In genomic region chr11:65475821-65476540, GRCm38 (mm10) we compare ENCODE assay signal across 10 mouse cellular contexts.
DNase-seq lines count a peak whose midpoint lies in the region; ATAC-seq and TF ChIP-seq lines count a peak whose summit lies in the region.
"Had no signal": no experiment of that assay in that cellular context is flagged by ENCODE, and none has a peak within 500 bp of the region (broad histone marks: within the 10 kb centered on the region; RNA-seq: fewer than 3 reads in every experiment).

No protein-coding gene starts in this region.

- no peak overlapping the region for H3K4me3 ChIP-seq in heart, adult 2 months
- H3K4me3 ChIP-seq in heart, embryonic 10.5 days = no peak overlapping the region
- no peak overlapping the region for H3K4me3 ChIP-seq in stomach, postnatal 0 days (ENCODE audit: low read depth, low read length)
- no peak overlapping the region for H3K4me3 ChIP-seq in hindbrain, embryonic 12.5 days
- no peak overlapping the region for H3K4me3 ChIP-seq in liver, embryonic 11.5 days (ENCODE audit: low read depth, low read length)
- H3K4me3 ChIP-seq: embryonic facial prominence, embryonic 12.5 days had no signal

- TF ChIP-seq CTCF in heart, adult 2 months (IDR thresholded peaks at IDR 0.05) = no peak
- TF ChIP-seq CTCF in stomach, postnatal 0 days (IDR thresholded peaks at IDR 0.05; ENCODE audit: low read depth) = no peak

- TF ChIP-seq EP300 in heart, adult 2 months (IDR thresholded peaks at IDR 0.05; ENCODE audit: insufficient read depth, low read depth, low read length) = no peak
- no peak for TF ChIP-seq EP300 in stomach, postnatal 0 days (optimal IDR thresholded peaks at IDR 0.05)

- no peaks in the 10 kb centered on the region for H3K36me3 ChIP-seq in heart, adult 2 months (ENCODE audit: control insufficient read depth, insufficient read depth, low read length)
- H3K36me3 ChIP-seq in heart, embryonic 10.5 days = no peaks in the 10 kb centered on the region
- H3K36me3 ChIP-seq in stomach, postnatal 0 days (ENCODE audit: control insufficient read depth, insufficient read depth, low read length) = no peaks in the 10 kb centered on the region
- no peaks in the 10 kb centered on the region for H3K36me3 ChIP-seq in hindbrain, embryonic 12.5 days
- H3K36me3 ChIP-seq in liver, embryonic 11.5 days (ENCODE audit: control insufficient read depth, insufficient read depth, low read length) = no peaks in the 10 kb centered on the region
- H3K36me3 ChIP-seq: embryonic facial prominence, embryonic 12.5 days had no signal

- intact Hi-C loops in heart, adult 2 months (cut with DNase I) = no loop called here
- intact Hi-C loops in heart, postnatal 36 days (cut with DNase I) = no loop called here

- H3K27ac ChIP-seq in heart, adult 2 months = no peak overlapping the region
- no peak overlapping the region for H3K27ac ChIP-seq in heart, embryonic 10.5 days
- H3K27ac ChIP-seq in stomach, postnatal 0 days (replicated peaks) = peak overlapping the region; percentile 46
- no peak overlapping the region for H3K27ac ChIP-seq in hindbrain, embryonic 12.5 days
- no peak overlapping the region for H3K27ac ChIP-seq in liver, embryonic 11.5 days (ENCODE audit: low read depth, low read length)
- H3K27ac ChIP-seq: embryonic facial prominence, embryonic 12.5 days had no signal

- no peaks in the 10 kb centered on the region for H3K27me3 ChIP-seq in heart, adult 2 months (ENCODE audit: control insufficient read depth, insufficient read depth, low read length)
- H3K27me3 ChIP-seq in heart, embryonic 10.5 days (ENCODE audit: insufficient read depth, poor library complexity, severe bottlenecking) = no peaks in the 10 kb centered on the region
- no peaks in the 10 kb centered on the region for H3K27me3 ChIP-seq in stomach, postnatal 0 days (ENCODE audit: control insufficient read depth, insufficient read depth, low read length)
- no peaks in the 10 kb centered on the region for H3K27me3 ChIP-seq in hindbrain, embryonic 12.5 days
- H3K27me3 ChIP-seq in liver, embryonic 11.5 days (replicated peaks; ENCODE audit: control insufficient read depth, insufficient read depth, low read length) = no peaks in the 10 kb centered on the region
- H3K27me3 ChIP-seq: embryonic facial prominence, embryonic 12.5 days; megakaryocyte, embryonic 14.5 days had no signal

- H3K9me3 ChIP-seq in heart, embryonic 10.5 days = no peaks in the 10 kb centered on the region
- no peaks in the 10 kb centered on the region for H3K9me3 ChIP-seq in stomach, postnatal 0 days (ENCODE audit: control insufficient read depth, low read length)
- no peaks in the 10 kb centered on the region for H3K9me3 ChIP-seq in hindbrain, embryonic 12.5 days (replicated peaks)
- no peaks in the 10 kb centered on the region for H3K9me3 ChIP-seq in liver, embryonic 11.5 days (ENCODE audit: control insufficient read depth, low read length)
- H3K9me3 ChIP-seq: embryonic facial prominence, embryonic 12.5 days; megakaryocyte, embryonic 14.5 days had no signal

- DNase-seq in heart, adult 2 months = peak; percentile 29 to 35
- no peak for DNase-seq in heart, embryonic 10.5 days (ENCODE audit: low spot score)
- peak; percentile 7 for DNase-seq in urinary bladder, postnatal 25 days (ENCODE audit: low spot score)
- no peak for DNase-seq in urinary bladder, adult 18-20 months (ENCODE audit: low spot score in 2 of 2)
- peak; percentile 16 to 18 for DNase-seq in heart, postnatal 36 days
- DNase-seq in stomach, postnatal 0 days (ENCODE audit: low spot score) = no peak
- no peak for DNase-seq in liver, embryonic 11.5 days (ENCODE audit: low spot score)

- no peak for TF ChIP-seq POLR2A in heart, adult 2 months (IDR thresholded peaks at IDR 0.05; ENCODE audit: insufficient read depth, low read depth, low read length)

- H3K9ac ChIP-seq in heart, adult 2 months (ENCODE audit: low read depth, low read length) = no peak overlapping the region
- H3K9ac ChIP-seq in stomach, postnatal 0 days (ENCODE audit: low read length) = no peak overlapping the region
- no peak overlapping the region for H3K9ac ChIP-seq in hindbrain, embryonic 12.5 days
- no peak overlapping the region for H3K9ac ChIP-seq in liver, embryonic 11.5 days (ENCODE audit: low read depth, low read length)
- H3K9ac ChIP-seq: embryonic facial prominence, embryonic 12.5 days had no signal

- no peaks in the 10 kb centered on the region for H3K4me1 ChIP-seq in heart, adult 2 months (ENCODE audit: control insufficient read depth, insufficient read depth, low read length)
- H3K4me1 ChIP-seq in heart, embryonic 10.5 days = no peaks in the 10 kb centered on the region
- H3K4me1 ChIP-seq in stomach, postnatal 0 days (replicated peaks; ENCODE audit: control insufficient read depth, insufficient read depth) = no peaks in the 10 kb centered on the region; the same call in 1 of the 2 replicates
- H3K4me1 ChIP-seq in hindbrain, embryonic 12.5 days = no peaks in the 10 kb centered on the region
- H3K4me1 ChIP-seq in liver, embryonic 11.5 days (replicated peaks; ENCODE audit: control insufficient read depth, insufficient read depth, low read length) = no peaks in the 10 kb centered on the region
- H3K4me1 ChIP-seq: megakaryocyte, embryonic 14.5 days had no signal

- WGBS in heart, adult 2 months = 65% methylated on average over 18 of the region's 18 CpGs
- WGBS in heart, embryonic 10.5 days = 78% methylated on average over 18 of the region's 18 CpGs
- WGBS in stomach, postnatal 0 days = 42% methylated on average over 18 of the region's 18 CpGs
- 84% methylated on average over 18 of the region's 18 CpGs for WGBS in hindbrain, embryonic 12.5 days
- 72% methylated on average over 18 of the region's 18 CpGs for WGBS in liver, embryonic 11.5 days

- no peaks in the 10 kb centered on the region for H3K79me2 ChIP-seq in heart, adult 2 months (replicated peaks; ENCODE audit: control insufficient read depth, insufficient read depth, low read length)

- ATAC-seq in stomach, postnatal 0 days (ENCODE audit: low FRiP score, low TSS enrichment) = no peak
- ATAC-seq in hindbrain, embryonic 12.5 days (ENCODE audit: low FRiP score) = no peak
- ATAC-seq in liver, embryonic 11.5 days (replicated peaks; ENCODE audit: low FRiP score) = no peak

- H3K4me2 ChIP-seq in stomach, postnatal 0 days (replicated peaks; ENCODE audit: low read depth) = peak overlapping the region; percentile 9; the same call in 1 of the 2 replicates
- no peak overlapping the region for H3K4me2 ChIP-seq in hindbrain, embryonic 12.5 days (replicated peaks)
- H3K4me2 ChIP-seq in liver, embryonic 11.5 days = no peak overlapping the region
- H3K4me2 ChIP-seq: embryonic facial prominence, embryonic 12.5 days had no signal

Comparison
In these comparisons a context has a peak if more than half of its experiments do, and no peak if none do; other contexts are left out.
1. DNase-seq: peak in heart, adult 2 months (2 of 2), urinary bladder, postnatal 25 days (single experiment) and heart, postnatal 36 days (2 of 2); none in heart, embryonic 10.5 days (single experiment), urinary bladder, adult 18-20 months (0 of 2), stomach, postnatal 0 days (single experiment) and liver, embryonic 11.5 days (single experiment).